Mouse (Mus musculus) embryo, embryonic 10 days (tissue): ENCODE measurements at regions not wholly inside any gene's neighbourhood (a gene's known extent, or its start where the extent isn't known, plus 50 kb on each side); places are given as distances from the start of the nearest gene placed in this dataset.

ENCODE experiments used
- DNase-seq: peaks from one replicate; pipeline ENCODE4 v3.0.0-alpha.2; 2015; ENCODE audit warnings: low spot score

GRCm38 (mm10) chr6:14046560-14046959 is 175.2 kb upstream of the 2610001J05Rik start:
- no peak for DNase-seq

- DNase-seq = no peak
Measured at GRCm38 (mm10) chr6:14044654-14045053, 173.3 kb upstream of the 2610001J05Rik start.

GRCm38 (mm10) chr6:14025898-14026297 is 154.6 kb upstream of the 2610001J05Rik start:
- DNase-seq = no peak

GRCm38 (mm10) chr6:14018928-14019327 is 147.6 kb upstream of the 2610001J05Rik start:
- DNase-seq = no peak

- no peak for DNase-seq
Measured at GRCm38 (mm10) chr6:13982606-13983389, 111.5 kb upstream of the 2610001J05Rik start.

GRCm38 (mm10) chr6:13974710-13975506 is 103.6 kb upstream of the 2610001J05Rik start:
- no peak for DNase-seq

- no peak for DNase-seq
Measured at GRCm38 (mm10) chr6:13964471-13964870, 93.2 kb upstream of the 2610001J05Rik start.

GRCm38 (mm10) chr6:13964013-13964412 is 92.7 kb upstream of the 2610001J05Rik start:
- peak; percentile 15 for DNase-seq

- no peak for DNase-seq
Measured at GRCm38 (mm10) chr6:13949640-13950039, 78.3 kb upstream of the 2610001J05Rik start.

- no peak for DNase-seq
Measured at GRCm38 (mm10) chr6:13920809-13921760, 49.8 kb upstream of the 2610001J05Rik start.
